Mouse (Mus musculus) heart, embryonic 14.5 days (tissue): ENCODE results near the gene Garnl3. TPM values are rescaled to one million over a fixed set of nuclear protein-coding genes. Genes with fewer than 3 reads are reported as not detected.

ENCODE experiments used
- ATAC-seq: fragments of 200-750 bp; cut with Nextera tagmentation; 2 replicates; pipeline ENCODE4 v1.8.0; 2017; ENCODE audit warnings: low read depth, moderate TSS enrichment; ENCODE audit not compliant: insufficient number of reproducible peaks, insufficient read depth, low FRiP score
- H3K27ac ChIP-seq, 2 experiments: fragments of 200-500 bp in 1 of 2; fragments of 300-500 bp in 1 of 2; sonication (generic) in 1 of 2; replicated peaks in 1 of 2; 2 replicates each; pipeline ENCODE4 v1.5.1; 2012 to 2014; ENCODE audit warnings: low read depth in 2 of 2, low read length in 2 of 2, control low read depth in 1 of 2, mild to moderate bottlenecking in 1 of 2, mixed read lengths in 1 of 2; ENCODE audit not compliant: control insufficient read depth in 1 of 2, insufficient read depth in 1 of 2
- H3K27me3 ChIP-seq: fragments of 300-500 bp; sonication (generic); 2 replicates; pipeline ENCODE4 v1.6.1; 2014; ENCODE audit warnings: mild to moderate bottlenecking, low read length, control low read depth; ENCODE audit not compliant: control insufficient read depth, insufficient read depth
- H3K36me3 ChIP-seq: fragments of 300-500 bp; sonication (generic); 2 replicates; pipeline ENCODE4 v1.6.1; 2014; ENCODE audit warnings: mild to moderate bottlenecking, control low read depth, low read length, mixed read lengths; ENCODE audit not compliant: control insufficient read depth, insufficient read depth
- H3K4me1 ChIP-seq, 2 experiments: fragments of 200-500 bp in 1 of 2; fragments of 300-500 bp in 1 of 2; sonication (generic) in 1 of 2; 2 replicates each; pipeline ENCODE4 v1.6.1; 2012 to 2014; ENCODE audit warnings: low read length in 2 of 2, control low read depth in 1 of 2, mixed read lengths in 1 of 2; ENCODE audit not compliant: control insufficient read depth in 2 of 2, insufficient read depth in 2 of 2
- H3K4me2 ChIP-seq: fragments of 300-500 bp; sonication (generic); 2 replicates; pipeline ENCODE4 v1.6.1; 2014; ENCODE audit warnings: mild to moderate bottlenecking, low read length
- H3K4me3 ChIP-seq, 2 experiments: fragments of 200-500 bp in 1 of 2; fragments of 300-500 bp in 1 of 2; sonication (generic) in 1 of 2; 2 replicates each; pipeline ENCODE4 v1.5.1; 2012 to 2014; ENCODE audit warnings: low read length in 2 of 2, mild to moderate bottlenecking in 2 of 2, control low read depth in 1 of 2, low read depth in 1 of 2, moderate library complexity in 1 of 2; ENCODE audit not compliant: control insufficient read depth in 1 of 2, insufficient read depth in 1 of 2
- H3K9ac ChIP-seq: fragments of 300-500 bp; sonication (generic); 2 replicates; pipeline ENCODE4 v1.6.1; 2014; ENCODE audit warnings: mild to moderate bottlenecking, low read length
- H3K9me3 ChIP-seq: fragments of 300-500 bp; sonication (generic); 2 replicates; pipeline ENCODE4 v1.6.1; 2016; ENCODE audit warnings: low read length, control low read depth; ENCODE audit not compliant: control insufficient read depth
- WGBS: fragments of 180-500 bp; shearing (Covaris S2); extraction: QIAGEN DNeasy Blood & Tissue Kit; methylation state at CpG from one replicate; pipeline ENCODE4 v1.1.7; 2014; 5-methylcytosine and 5-hydroxymethylcytosine counted together
- polyA plus RNA-seq: library from polyadenylated mRNA; unstranded; fragments of >200 nt; fragmentation: Nextera tagmentation; extraction: Ambion mirVana; gene quantifications from 2 replicates; pipeline ENCODE4 v1.2.1, GENCODE M21; 2014

The Garnl3 gene
- polyA plus RNA-seq, 1 experiment from 2014 or later, result 11.0 TPM

DNA sequence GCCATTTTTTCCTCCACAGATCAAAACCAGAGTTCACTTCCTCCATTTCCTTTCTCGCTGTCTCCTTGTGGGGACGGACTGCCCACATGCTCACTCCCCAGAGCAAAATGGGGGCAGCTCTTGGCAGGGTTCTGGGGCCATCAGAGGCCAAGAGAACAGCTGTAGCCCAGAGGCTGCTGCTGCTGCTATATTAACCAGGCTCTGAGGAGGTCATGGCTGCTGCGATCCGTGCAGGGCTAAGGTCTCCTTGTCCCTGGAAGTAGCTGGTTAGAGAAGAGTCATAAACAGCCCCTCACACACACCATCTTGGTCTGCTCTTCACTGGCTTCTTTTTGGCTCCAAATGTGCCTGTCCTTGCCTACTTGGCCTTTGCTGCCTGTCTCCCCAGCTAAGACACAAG is 33.8 kb upstream of the Garnl3 start:
- ATAC-seq, result no peak
- H3K4me1 ChIP-seq, result peaks cover 31 to 34% of the 10 kb centered on the region in 2 experiments
- 70% methylated on average over 4 of the region's 4 CpGs for WGBS

DNA sequence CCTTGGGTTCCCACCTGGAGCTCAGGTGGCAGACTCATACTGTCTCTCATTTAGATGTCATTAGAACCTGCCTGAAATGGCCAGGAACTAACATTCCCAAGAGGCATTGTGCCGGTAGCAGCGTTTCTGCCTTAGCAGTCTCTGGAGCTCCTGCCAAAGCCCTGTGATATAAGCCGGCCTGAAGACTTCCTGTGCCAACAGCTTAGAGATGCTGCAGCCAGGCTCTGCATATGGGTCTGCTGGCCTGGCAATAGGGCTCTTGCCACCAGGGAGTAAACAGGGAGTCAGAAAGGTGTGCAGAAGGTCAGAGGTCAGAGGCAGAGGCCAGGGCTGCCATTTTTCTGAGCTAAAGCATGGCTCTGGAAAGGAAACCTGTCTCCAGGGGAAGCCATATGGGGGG is 33.2 kb upstream of the Garnl3 start:
- Histone ChIP-seq H3K27me3 (no peaks in the 10 kb centered on the region), H3K9ac (no peak overlapping the region), H3K4me3 (no peak overlapping the region), H3K27ac (peak overlapping the region in 1 of 2 experiments; percentile 72; a peak in 1 of 4 replicates), H3K36me3 (no peaks in the 10 kb centered on the region), H3K4me1 (peaks cover 37 to 40% of the 10 kb centered on the region in 2 experiments), H3K9me3 (no peaks in the 10 kb centered on the region), H3K4me2 (no peak overlapping the region)
- 50% methylated on average over 3 of the region's 3 CpGs for WGBS
- ATAC-seq, result no peak

More for the DNA sequence above, 33.8 kb upstream of the Garnl3 start:
- H3K27ac ChIP-seq, result peak overlapping the region; percentile 60 to 72
- H3K9ac ChIP-seq, result peak overlapping the region; percentile 45
- no peaks in the 10 kb centered on the region for H3K9me3 ChIP-seq
- H3K4me2 ChIP-seq, result no peak overlapping the region
- H3K36me3 ChIP-seq, result no peaks in the 10 kb centered on the region
- H3K27me3 ChIP-seq, result no peaks in the 10 kb centered on the region
- no peak overlapping the region for H3K4me3 ChIP-seq

DNA sequence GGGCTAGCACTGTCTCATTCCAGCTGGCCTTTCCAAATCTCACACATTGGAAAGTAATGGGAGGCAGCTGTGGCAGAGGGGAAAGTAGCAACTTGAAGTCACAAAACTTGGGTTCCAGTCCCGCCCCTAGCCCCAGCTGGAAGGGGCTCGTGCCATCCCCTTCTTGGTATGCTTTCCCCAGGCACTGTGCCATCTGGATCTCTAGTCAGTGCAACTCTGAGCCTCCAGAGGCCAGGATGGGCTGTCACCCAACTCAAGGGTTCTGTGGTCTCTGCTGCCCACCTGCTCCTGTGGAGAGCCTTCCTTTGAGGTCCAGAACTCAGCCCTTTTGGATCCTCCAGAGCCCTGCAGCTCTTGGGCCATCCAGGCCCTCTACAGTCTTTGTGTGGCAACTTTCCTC is 30.7 kb upstream of the Garnl3 start:
- Histone ChIP-seq H3K27ac (no peak overlapping the region), H3K9me3 (no peaks in the 10 kb centered on the region), H3K27me3 (no peaks in the 10 kb centered on the region), H3K36me3 (0 out of 2 replicates have a peak, but pooled peaks cover 6% of the 10 kb centered on the region), H3K4me1 (peaks cover 38 to 43% of the 10 kb centered on the region in 2 experiments), H3K4me3 (no peak overlapping the region), H3K9ac (no peak overlapping the region), H3K4me2 (no peak overlapping the region)
- WGBS, result 89% methylated on average over 2 of the region's 2 CpGs
- no peak for ATAC-seq

DNA sequence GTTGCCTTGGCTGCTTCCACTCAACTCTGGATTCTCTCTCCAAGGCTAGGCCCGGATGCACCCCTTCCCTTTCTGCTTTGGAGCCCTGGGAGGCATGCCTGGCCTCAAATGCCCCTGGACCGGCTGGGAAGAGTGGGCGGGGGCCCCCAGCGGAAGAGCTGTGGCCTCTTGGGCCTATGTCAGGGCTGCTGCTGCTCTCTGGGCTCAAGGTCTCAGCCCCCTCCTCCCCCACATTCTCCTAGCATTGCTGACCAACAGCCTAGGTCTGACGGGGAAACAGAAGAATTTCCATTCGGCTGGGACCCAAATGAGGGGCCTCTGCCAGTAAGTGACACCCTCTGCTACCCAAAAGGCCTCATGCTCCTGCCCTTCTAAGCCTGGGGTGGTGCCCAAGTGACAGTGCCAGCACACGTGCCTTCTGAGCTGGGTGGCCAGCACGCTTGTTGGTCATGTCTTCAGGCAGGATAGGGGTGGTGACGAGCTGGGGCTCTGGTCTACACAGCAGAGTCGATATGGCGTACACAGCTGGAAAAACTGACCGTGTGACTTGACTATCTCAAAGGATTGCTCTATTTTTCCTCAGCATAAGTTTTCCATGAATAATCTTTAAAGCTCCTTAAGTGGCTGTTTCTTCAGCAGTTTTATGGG is 29.0 kb upstream of the Garnl3 start:
- H3K36me3 ChIP-seq, result 0 out of 2 replicates have a peak, but pooled peaks cover 6% of the 10 kb centered on the region
- H3K4me3 ChIP-seq, result no peak overlapping the region
- WGBS, result 30% methylated on average over 12 of the region's 12 CpGs
- peak overlapping the region; percentile 26; the same call in 1 of the 2 replicates for H3K9ac ChIP-seq
- no peak overlapping the region for H3K4me2 ChIP-seq
- peaks cover 26 to 32% of the 10 kb centered on the region in 2 experiments for H3K4me1 ChIP-seq
- no peaks in the 10 kb centered on the region for H3K9me3 ChIP-seq
- no peaks in the 10 kb centered on the region for H3K27me3 ChIP-seq
- H3K27ac ChIP-seq, result peak overlapping the region; percentile 68 to 72
- ATAC-seq, result 0 out of 2 replicates have a peak, but pooled peaks have one; percentile 19

DNA sequence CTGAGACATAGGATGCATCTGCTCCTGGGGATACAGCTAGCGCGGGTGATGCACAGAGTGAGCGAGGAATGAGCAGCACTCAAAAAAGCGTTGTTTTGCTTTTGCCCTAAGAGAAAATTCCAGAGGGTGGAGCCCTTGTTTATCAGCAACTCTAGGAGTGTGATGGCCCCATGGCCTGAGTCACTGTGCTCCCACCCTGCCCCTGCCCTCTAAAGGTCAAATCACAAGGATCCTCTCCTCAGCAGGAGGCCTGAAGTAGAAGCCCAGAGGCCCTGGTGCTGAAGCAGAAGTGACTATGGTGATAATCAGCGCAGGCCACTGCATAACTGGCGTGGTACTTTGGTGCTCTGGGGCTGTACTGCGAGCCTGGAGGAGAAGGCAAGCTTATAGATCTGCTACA is 28.1 kb upstream of the Garnl3 start:
- whole genome bisulfite sequencing, result 47% methylated on average over 7 of the region's 7 CpGs
- H3K4me1 ChIP-seq, result peaks cover 19 to 23% of the 10 kb centered on the region in 2 experiments
- H3K27ac ChIP-seq, result peak overlapping the region; percentile 68 to 72
- no peak for ATAC-seq
- H3K36me3 ChIP-seq, result 0 out of 2 replicates have a peak, but pooled peaks cover 6% of the 10 kb centered on the region
- H3K9me3 ChIP-seq, result no peaks in the 10 kb centered on the region
- H3K4me3 ChIP-seq, result no peak overlapping the region
- H3K4me2 ChIP-seq, result no peak overlapping the region
- H3K9ac ChIP-seq, result no peak overlapping the region
- no peaks in the 10 kb centered on the region for H3K27me3 ChIP-seq

DNA sequence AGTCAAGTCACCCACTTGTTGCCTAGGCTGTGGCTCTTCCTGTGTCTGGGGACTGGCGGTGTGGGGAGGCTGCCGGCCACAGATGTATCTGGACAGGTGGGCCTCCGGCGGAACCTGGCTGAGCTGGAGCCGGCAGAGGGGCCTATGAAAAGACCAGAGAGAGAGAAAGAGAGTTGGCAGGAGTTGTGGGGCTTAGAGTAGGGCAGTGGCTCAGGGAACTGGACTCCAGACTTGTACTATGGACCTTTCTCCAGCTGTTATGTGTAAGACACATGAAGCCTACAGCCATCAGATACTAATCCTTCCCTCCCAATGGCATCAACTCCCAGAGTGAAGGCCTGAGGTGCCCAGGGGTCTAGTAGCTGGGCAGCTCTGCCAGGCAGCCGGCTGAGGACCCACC is 27.4 kb upstream of the Garnl3 start:
- Histone ChIP-seq H3K9ac (no peak overlapping the region), H3K4me2 (no peak overlapping the region), H3K27ac (no peak overlapping the region), H3K4me3 (no peak overlapping the region), H3K27me3 (no peaks in the 10 kb centered on the region), H3K9me3 (no peaks in the 10 kb centered on the region), H3K4me1 (peaks cover 14 to 20% of the 10 kb centered on the region in 2 experiments), H3K36me3 (0 out of 2 replicates have a peak, but pooled peaks cover 6% of the 10 kb centered on the region)
- 92% methylated on average over 6 of the region's 6 CpGs for WGBS
- no peak for ATAC-seq

DNA sequence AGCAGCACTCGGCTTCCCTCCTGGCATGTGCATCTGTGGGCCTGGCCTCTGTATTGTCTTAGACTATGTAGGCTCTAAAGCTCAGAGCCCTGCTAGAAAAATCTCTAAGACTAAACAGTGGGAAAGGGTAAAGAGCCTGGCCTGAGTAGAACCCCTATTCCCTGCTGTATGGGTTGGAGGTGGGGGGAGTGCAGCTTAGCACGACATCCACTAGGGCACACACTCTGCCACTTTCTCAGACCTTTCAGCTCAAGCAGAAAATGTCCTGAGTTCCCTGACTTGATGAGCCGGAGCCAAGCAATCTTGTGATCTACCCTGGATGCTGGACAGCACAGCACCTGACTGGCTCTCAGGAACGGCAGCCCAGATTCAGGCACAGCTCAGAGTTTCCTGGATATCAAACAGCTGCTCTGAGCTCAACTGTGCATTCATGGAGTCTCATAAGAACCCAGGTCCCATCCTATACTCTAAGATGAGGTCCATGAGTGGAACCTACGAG is 24.9 kb upstream of the Garnl3 start:
- H3K4me1 ChIP-seq, result peaks cover 14 to 20% of the 10 kb centered on the region in 2 experiments
- H3K27ac ChIP-seq, result no peak overlapping the region
- no peak overlapping the region for H3K4me3 ChIP-seq
- WGBS, result 69% methylated on average over 5 of the region's 5 CpGs
- no peaks in the 10 kb centered on the region for H3K9me3 ChIP-seq
- no peak for ATAC-seq
- no peak overlapping the region for H3K9ac ChIP-seq
- 0 out of 2 replicates have a peak, but pooled peaks cover 6% of the 10 kb centered on the region for H3K36me3 ChIP-seq
- no peaks in the 10 kb centered on the region for H3K27me3 ChIP-seq
- H3K4me2 ChIP-seq, result no peak overlapping the region
